Mouse (Mus musculus): Measurements from ENCODE around the gene B3gnt7.

Gene B3gnt7

GRCm38 (mm10) chr1:86302532-86302931 is at the start of gene B3gnt7:
Gene B3gnt7, plus strand, starts transcription at chr1:86302832.
- no peak for DNase-seq

- no peak for DNase-seq
Observed at GRCm38 (mm10) chr1:86253410-86253809, 49.2 kb upstream of the B3gnt7 start.

- peak; percentile 57 to 62 for DNase-seq
Observed at GRCm38 (mm10) chr1:86256311-86256710, 46.3 kb upstream of the B3gnt7 start.

- no peak for DNase-seq
Observed at GRCm38 (mm10) chr1:86257228-86257627, 45.4 kb upstream of the B3gnt7 start.

- no peak for DNase-seq
Observed at GRCm38 (mm10) chr1:86258171-86258824, 44.3 kb upstream of the B3gnt7 start.

GRCm38 (mm10) chr1:86263564-86264339 is 38.9 kb upstream of the B3gnt7 start:
- no peak for DNase-seq

GRCm38 (mm10) chr1:86265060-86265459 is 37.6 kb upstream of the B3gnt7 start:
- no peak for DNase-seq

GRCm38 (mm10) chr1:86268492-86269189 is 34.0 kb upstream of the B3gnt7 start:
- DNase-seq = no peak

GRCm38 (mm10) chr1:86269190-86269508 is 33.5 kb upstream of the B3gnt7 start:
- no peak for DNase-seq

- DNase-seq = no peak
Observed at GRCm38 (mm10) chr1:86271707-86272106, 30.9 kb upstream of the B3gnt7 start.

- DNase-seq = no peak
Observed at GRCm38 (mm10) chr1:86277055-86277454, 25.6 kb upstream of the B3gnt7 start.

- DNase-seq = no peak
Observed at GRCm38 (mm10) chr1:86281781-86282536, 20.7 kb upstream of the B3gnt7 start.

- no peak for DNase-seq
Observed at GRCm38 (mm10) chr1:86284101-86284500, 18.5 kb upstream of the B3gnt7 start.

- no peak for DNase-seq
Observed at GRCm38 (mm10) chr1:86285295-86285694, 17.3 kb upstream of the B3gnt7 start.

- no peak for DNase-seq
Observed at GRCm38 (mm10) chr1:86287473-86287872, 15.2 kb upstream of the B3gnt7 start.

- DNase-seq = no peak
Observed at GRCm38 (mm10) chr1:86290452-86290851, 12.2 kb upstream of the B3gnt7 start.

- DNase-seq = no peak
Observed at GRCm38 (mm10) chr1:86293091-86293490, 9.5 kb upstream of the B3gnt7 start.

GRCm38 (mm10) chr1:86293868-86294267 is 8.8 kb upstream of the B3gnt7 start:
- DNase-seq = no peak

- DNase-seq = peak; percentile 20 to 40
Observed at GRCm38 (mm10) chr1:86294472-86294871, 8.2 kb upstream of the B3gnt7 start.

GRCm38 (mm10) chr1:86300093-86300492 is 2.5 kb upstream of the B3gnt7 start:
- no peak for DNase-seq

- no peak for DNase-seq
Observed at GRCm38 (mm10) chr1:86300731-86301130, 1.9 kb upstream of the B3gnt7 start.

GRCm38 (mm10) chr1:86301221-86302091 is 1.2 kb upstream of the B3gnt7 start:
- peak in 1 of 2 experiments; percentile 20 for DNase-seq
